Mouse (Mus musculus) liver, embryonic 11.5 days (tissue): ENCODE results near the gene Ybx1. TPM values are rescaled to one million over a fixed set of nuclear protein-coding genes. Genes with fewer than 3 reads are reported as not detected.

ENCODE experiments used
- ATAC-seq: fragments of 200-750 bp; cut with Nextera tagmentation; replicated peaks from 2 replicates; pipeline ENCODE4 v1.8.0; 2017; ENCODE audit warnings: moderate number of reproducible peaks, mild to moderate bottlenecking, moderate TSS enrichment, moderate library complexity; ENCODE audit not compliant: low FRiP score
- DNase-seq: peaks from one replicate; pipeline ENCODE4 v3.0.0-alpha.2; 2017; ENCODE audit warnings: low spot score
- H3K27ac ChIP-seq: fragments of 300-500 bp; sonication (generic); 2 replicates; pipeline ENCODE4 v1.5.1; 2014; ENCODE audit warnings: mild to moderate bottlenecking, low read depth, low read length, control low read depth
- H3K27me3 ChIP-seq: fragments of 300-500 bp; sonication (generic); replicated peaks from 2 replicates; pipeline ENCODE4 v1.6.1; 2014; ENCODE audit warnings: low read length, mixed read lengths; ENCODE audit not compliant: control insufficient read depth, insufficient read depth
- H3K36me3 ChIP-seq: fragments of 300-500 bp; sonication (generic); 2 replicates; pipeline ENCODE4 v1.6.1; 2014; ENCODE audit warnings: mild to moderate bottlenecking, low read length, moderate library complexity, mixed read lengths; ENCODE audit not compliant: control insufficient read depth, insufficient read depth
- H3K4me1 ChIP-seq: fragments of 300-500 bp; sonication (generic); replicated peaks from 2 replicates; pipeline ENCODE4 v1.6.1; 2014; ENCODE audit warnings: low read length, mixed read lengths; ENCODE audit not compliant: control insufficient read depth, insufficient read depth
- H3K4me2 ChIP-seq: fragments of 300-500 bp; sonication (generic); 2 replicates; pipeline ENCODE4 v1.6.1; 2014; ENCODE audit warnings: mild to moderate bottlenecking, control low read depth, moderate library complexity
- H3K4me3 ChIP-seq: fragments of 300-500 bp; sonication (generic); 2 replicates; pipeline ENCODE4 v1.5.1; 2014; ENCODE audit warnings: low read depth, low read length, control low read depth
- H3K9ac ChIP-seq: fragments of 300-500 bp; sonication (generic); 2 replicates; pipeline ENCODE4 v1.6.1; 2014; ENCODE audit warnings: low read depth, low read length, control low read depth
- H3K9me3 ChIP-seq: fragments of 300-500 bp; sonication (generic); 2 replicates; pipeline ENCODE4 v1.6.1; 2016; ENCODE audit warnings: low read length, inconsistent platforms, mixed read lengths; ENCODE audit not compliant: control insufficient read depth
- WGBS: fragments of 180-500 bp; shearing (Covaris S2); extraction: QIAGEN DNeasy Blood & Tissue Kit; methylation state at CpG from one replicate; pipeline ENCODE4 v1.1.7; 2014; 5-methylcytosine and 5-hydroxymethylcytosine counted together
- polyA plus RNA-seq: library from polyadenylated mRNA; unstranded; fragments of >200 nt; fragmentation: Nextera tagmentation; extraction: Ambion mirVana; gene quantifications from 2 replicates; pipeline ENCODE4 v1.2.1, GENCODE M21; 2014

Ybx1 gene
- polyA plus RNA-seq, 1 experiment from 2014 or later, result 952 TPM

DNA sequence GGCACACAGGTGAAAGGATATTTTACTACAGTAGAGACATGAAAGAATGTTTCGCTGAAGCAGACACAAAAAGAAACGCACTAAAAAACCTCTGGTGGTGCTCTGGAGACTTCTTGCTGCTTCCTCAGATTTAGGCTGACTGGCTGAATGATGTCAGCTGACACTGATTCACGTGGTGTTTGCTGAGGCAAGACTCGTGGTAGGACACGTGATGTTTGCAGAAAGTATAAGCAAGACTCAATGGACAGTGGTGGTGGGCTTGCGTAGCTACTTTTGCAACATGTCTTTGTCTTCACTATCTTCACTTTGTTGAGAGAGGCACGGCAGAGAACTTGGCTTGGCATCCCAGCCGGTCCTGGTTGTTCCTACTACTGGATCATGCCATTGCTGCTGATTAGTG, 8.9 kb upstream of the Ybx1 start:
- Histone ChIP-seq H3K27me3 (no peaks in the 10 kb centered on the region), H3K9me3 (no peaks in the 10 kb centered on the region), H3K4me2 (no peak overlapping the region), H3K4me1 (no peaks in the 10 kb centered on the region), H3K27ac (no peak overlapping the region), H3K4me3 (no peak overlapping the region), H3K36me3 (peaks cover 10% of the 10 kb centered on the region), H3K9ac (no peak overlapping the region)
- 86% methylated on average over 8 of the region's 8 CpGs for WGBS
- DNase-seq (no peak), ATAC-seq (no peak)

DNA sequence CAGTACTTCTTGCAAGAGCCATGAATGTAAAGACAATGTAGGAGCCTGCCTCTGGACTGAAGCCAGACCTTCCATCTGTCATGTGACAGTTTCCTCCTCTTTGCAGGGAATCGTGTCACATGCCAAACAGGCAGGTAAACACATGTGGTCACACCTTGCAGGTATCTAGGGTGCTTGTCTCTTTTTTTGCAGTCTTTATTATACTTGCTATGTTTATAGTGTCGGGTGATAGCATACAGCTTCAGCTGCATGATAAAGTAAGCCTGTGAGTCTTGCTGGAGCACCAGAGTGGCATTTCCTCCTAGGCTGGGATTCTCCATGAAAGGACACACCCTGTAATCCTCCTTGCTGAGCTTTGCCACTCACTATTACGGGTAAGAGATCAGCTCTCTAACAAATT, 7.4 kb upstream of the Ybx1 start:
- no peaks in the 10 kb centered on the region for H3K27me3 ChIP-seq
- no peaks in the 10 kb centered on the region for H3K9me3 ChIP-seq
- ATAC-seq (no peak), DNase-seq (no peak)
- H3K4me1 ChIP-seq, result no peaks in the 10 kb centered on the region
- H3K27ac ChIP-seq, result no peak overlapping the region
- no peak overlapping the region for H3K4me3 ChIP-seq
- no peak overlapping the region for H3K4me2 ChIP-seq
- H3K9ac ChIP-seq, result no peak overlapping the region
- 77% methylated on average over 3 of the region's 3 CpGs for WGBS
- H3K36me3 ChIP-seq, result peaks cover 2% of the 10 kb centered on the region; the same call in 1 of the 2 replicates

DNA sequence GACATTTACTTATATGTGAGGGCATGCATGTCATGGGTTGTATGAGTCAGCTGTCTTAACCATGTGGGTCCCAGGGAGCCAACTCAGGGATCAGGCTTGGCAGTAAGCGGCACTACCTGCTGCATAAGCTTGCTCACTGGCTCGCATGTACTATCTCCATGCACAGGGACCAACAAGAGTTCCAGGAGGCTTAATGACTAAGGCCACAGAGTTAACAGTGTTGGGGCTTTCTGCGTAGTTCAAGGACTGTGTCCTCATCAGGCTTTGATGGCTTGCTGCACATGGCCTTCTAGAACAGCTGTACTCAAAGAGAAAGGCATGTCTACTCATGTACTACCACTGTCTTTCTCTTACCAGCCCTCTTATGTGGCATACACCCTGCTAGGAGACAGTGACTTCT, 6.4 kb upstream of the Ybx1 start:
- Histone ChIP-seq H3K27me3 (no peaks in the 10 kb centered on the region), H3K27ac (no peak overlapping the region), H3K4me2 (no peak overlapping the region), H3K36me3 (no peaks in the 10 kb centered on the region), H3K9me3 (no peaks in the 10 kb centered on the region), H3K9ac (no peak overlapping the region), H3K4me3 (no peak overlapping the region), H3K4me1 (no peaks in the 10 kb centered on the region; the same call in 1 of the 2 replicates)
- no peak for DNase-seq
- no peak for ATAC-seq
- 88% methylated on average over 3 of the region's 3 CpGs for WGBS

DNA sequence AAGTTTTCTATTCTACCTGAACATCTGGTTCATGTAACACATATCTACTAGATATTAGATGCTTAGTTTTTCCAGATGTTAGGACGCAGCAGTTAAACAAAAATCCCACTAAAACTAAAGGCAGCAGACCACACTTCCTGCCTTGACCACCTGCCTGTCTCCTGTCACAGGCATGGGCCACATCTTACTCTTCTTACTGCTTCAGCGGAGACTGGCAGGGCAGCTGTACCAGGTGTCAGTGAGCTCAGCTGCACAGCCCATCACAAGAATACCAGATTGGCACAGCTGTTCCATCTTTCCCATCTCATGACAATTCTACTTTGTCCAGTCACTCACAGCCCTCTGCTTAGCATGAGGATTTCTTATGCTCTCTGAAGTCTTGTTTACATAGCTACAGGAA, 3.0 kb upstream of the Ybx1 start:
- no peaks in the 10 kb centered on the region for H3K9me3 ChIP-seq
- 79% methylated on average over 2 of the region's 2 CpGs for WGBS
- H3K4me3 ChIP-seq, result no peak overlapping the region
- no peak overlapping the region for H3K9ac ChIP-seq
- DNase-seq (no peak), ATAC-seq (no peak)
- no peak overlapping the region for H3K4me2 ChIP-seq
- H3K4me1 ChIP-seq, result peaks cover 5% of the 10 kb centered on the region
- H3K27ac ChIP-seq, result no peak overlapping the region
- no peaks in the 10 kb centered on the region for H3K27me3 ChIP-seq
- H3K36me3 ChIP-seq, result no peaks in the 10 kb centered on the region

DNA sequence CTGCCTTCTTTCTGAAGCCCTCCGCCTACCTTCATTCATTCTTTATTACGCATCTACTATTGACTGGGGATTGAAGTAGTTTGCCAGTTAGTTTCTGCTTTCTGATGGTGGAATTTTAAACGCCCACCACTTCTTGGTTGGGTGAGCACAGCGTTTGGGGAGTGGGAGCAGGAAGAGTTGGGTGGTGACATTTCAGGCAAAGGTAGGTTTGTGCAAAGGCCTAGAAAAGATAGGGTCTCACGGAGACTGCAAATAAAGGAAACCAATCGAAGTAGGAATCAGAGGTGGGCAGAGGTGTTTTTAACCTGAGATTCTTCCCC, 690 bp upstream of the Ybx1 start:
- ATAC-seq, result no peak
- peaks cover 19% of the 10 kb centered on the region for H3K4me1 ChIP-seq
- no peaks in the 10 kb centered on the region for H3K27me3 ChIP-seq
- H3K9ac ChIP-seq, result peak overlapping the region; percentile 94
- peak overlapping the region; percentile 80 for H3K27ac ChIP-seq
- no peaks in the 10 kb centered on the region for H3K9me3 ChIP-seq
- 9% methylated on average over 6 of the region's 6 CpGs for WGBS
- peaks cover 7% of the 10 kb centered on the region; the same call in 1 of the 2 replicates for H3K36me3 ChIP-seq
- DNase-seq, result no peak
- peak overlapping the region; percentile 90 for H3K4me2 ChIP-seq
- peak overlapping the region; percentile 97 for H3K4me3 ChIP-seq

DNA sequence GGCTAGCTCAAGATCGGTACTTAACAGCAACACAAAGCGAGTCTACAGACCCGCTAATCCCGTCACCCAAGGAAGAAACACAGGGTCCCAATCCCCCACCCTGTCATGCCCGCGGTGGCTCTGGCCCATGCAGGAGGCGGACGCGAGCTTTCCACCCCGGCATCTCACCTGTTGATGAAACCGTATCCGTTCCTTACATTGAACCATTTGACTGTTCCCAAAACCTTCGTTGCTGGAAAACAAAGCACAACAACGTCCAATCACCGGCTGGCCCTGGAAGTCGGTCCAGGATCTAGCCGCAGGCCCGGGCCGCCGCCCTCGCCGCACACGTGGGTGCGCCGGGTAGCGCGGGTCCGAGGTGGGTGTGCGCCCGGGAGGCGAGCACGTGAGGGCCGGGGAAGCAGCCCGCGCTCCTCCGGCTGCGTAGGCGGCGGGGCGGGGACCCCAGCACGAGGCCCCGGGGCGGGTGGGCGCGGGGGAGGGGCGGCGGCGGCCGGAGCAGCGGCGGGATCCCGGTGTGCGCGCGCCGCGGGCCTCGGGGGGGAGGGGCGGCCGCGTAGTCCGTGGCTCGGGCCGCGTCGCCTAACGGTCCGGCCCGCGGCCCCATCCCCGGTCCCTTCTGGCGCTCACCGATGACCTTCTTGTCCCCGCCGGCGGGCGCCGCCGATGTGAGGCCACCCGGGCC, 688 bp downstream of the Ybx1 start:
- Histone ChIP-seq H3K4me3 (peak overlapping the region; percentile 97), H3K36me3 (peaks cover 12% of the 10 kb centered on the region; the same call in 1 of the 2 replicates), H3K27ac (peak overlapping the region; percentile 80), H3K4me2 (peak overlapping the region; percentile 90), H3K9me3 (no peaks in the 10 kb centered on the region), H3K27me3 (no peaks in the 10 kb centered on the region), H3K4me1 (peaks cover 19% of the 10 kb centered on the region), H3K9ac (peak overlapping the region; percentile 94)
- peak; percentile 57 for DNase-seq
- under 1% methylated on average over 65 of the region's 80 CpGs for WGBS
- ATAC-seq, result peak; percentile 22

DNA sequence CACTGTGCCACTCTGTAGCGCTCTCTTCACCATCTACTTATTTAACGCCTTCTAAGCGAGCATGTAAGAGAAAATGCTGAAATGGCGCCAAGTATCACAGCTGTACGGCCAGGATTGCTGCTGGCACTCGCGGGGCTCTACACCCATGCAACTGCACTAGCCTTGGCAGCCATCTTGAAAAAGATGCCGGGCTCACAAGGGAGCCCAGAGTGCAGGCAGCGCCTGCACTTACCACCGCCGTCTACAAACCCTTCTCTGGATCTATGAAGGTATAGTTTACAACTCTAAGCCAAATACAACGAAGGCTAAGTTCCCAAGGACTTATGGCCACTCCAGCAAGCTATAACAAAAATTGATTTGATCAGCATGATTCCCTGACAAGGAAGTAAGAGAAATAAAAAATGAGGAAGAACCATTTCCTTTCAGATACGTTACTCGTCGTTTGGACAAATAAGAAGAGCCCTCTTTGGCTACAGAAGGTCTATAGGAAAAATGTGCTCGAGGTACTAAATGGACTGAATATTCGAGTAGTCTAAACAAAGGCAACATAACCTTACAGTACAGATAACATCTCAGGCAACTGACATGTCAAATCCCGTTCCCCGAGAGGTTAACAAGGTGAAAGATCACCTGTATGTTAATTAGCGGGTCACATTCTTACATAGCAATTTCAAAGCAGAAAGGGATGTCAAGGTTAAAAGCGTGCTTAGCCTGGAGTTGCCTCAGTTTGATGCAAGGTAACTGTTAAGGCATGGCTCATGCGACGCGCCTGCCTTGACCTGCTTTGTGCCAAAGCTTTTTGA, 1.4 kb downstream of the Ybx1 start:
- Histone ChIP-seq H3K4me1 (peaks cover 22% of the 10 kb centered on the region), H3K36me3 (peaks cover 16% of the 10 kb centered on the region; the same call in 1 of the 2 replicates), H3K9me3 (no peaks in the 10 kb centered on the region), H3K27ac (peak overlapping the region; percentile 80), H3K27me3 (no peaks in the 10 kb centered on the region), H3K9ac (peak overlapping the region; percentile 94), H3K4me3 (peak overlapping the region; percentile 97), H3K4me2 (peak overlapping the region; percentile 90)
- 1% methylated on average over 24 of the region's 24 CpGs for WGBS
- DNase-seq (peak; percentile 55), ATAC-seq (no peak)

DNA sequence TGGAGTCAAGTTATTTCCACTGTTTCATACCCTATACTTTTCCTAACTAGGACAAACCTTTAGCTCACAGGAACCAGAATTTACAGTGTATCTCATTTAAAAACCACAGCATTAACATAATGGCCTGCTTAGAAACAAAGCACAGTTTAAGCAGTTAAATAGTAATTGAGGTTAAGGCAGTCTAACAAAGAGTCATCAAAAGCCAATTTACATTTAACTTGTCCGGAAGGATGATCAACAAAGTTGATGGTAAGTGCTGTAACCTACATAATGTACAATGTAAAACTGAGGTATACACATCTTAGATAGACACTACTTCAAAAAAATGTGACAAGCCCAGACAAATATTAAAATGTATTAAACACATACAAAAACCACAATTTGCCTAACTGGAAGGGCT, 2.5 kb downstream of the Ybx1 start:
- H3K9ac ChIP-seq, result peak overlapping the region; percentile 94
- H3K27ac ChIP-seq, result no peak overlapping the region
- H3K4me2 ChIP-seq, result peak overlapping the region; percentile 90
- peaks cover 31% of the 10 kb centered on the region for H3K4me1 ChIP-seq
- H3K27me3 ChIP-seq, result no peaks in the 10 kb centered on the region
- no peaks in the 10 kb centered on the region for H3K9me3 ChIP-seq
- WGBS, result 80% methylated on average over 1 of the region's 1 CpGs
- peaks cover 16% of the 10 kb centered on the region; the same call in 1 of the 2 replicates for H3K36me3 ChIP-seq
- H3K4me3 ChIP-seq, result peak overlapping the region; percentile 97
- ATAC-seq, result no peak
- DNase-seq, result no peak
